Mouse (Mus musculus) hindbrain, embryonic 16.5 days (tissue): ENCODE results near the gene Hspb3. TPM values are rescaled to one million over a fixed set of nuclear protein-coding genes. Genes with fewer than 3 reads are reported as not detected.

Experiments
- ATAC-seq: fragments of 200-750 bp; cut with Nextera tagmentation; 2 replicates; pipeline ENCODE4 v1.8.0; 2017; ENCODE audit warnings: moderate TSS enrichment, moderate library complexity
- H3K27ac ChIP-seq: fragments of 300-500 bp; sonication (generic); 2 replicates; pipeline ENCODE4 v1.5.1; 2014; ENCODE audit warnings: low read depth, mild to moderate bottlenecking, control low read depth, low read length, moderate library complexity
- H3K27me3 ChIP-seq: fragments of 300-500 bp; sonication (generic); replicated peaks from 2 replicates; pipeline ENCODE4 v1.6.1; 2014; ENCODE audit warnings: low read length; ENCODE audit not compliant: control insufficient read depth, insufficient read depth
- H3K36me3 ChIP-seq: fragments of 300-500 bp; sonication (generic); 2 replicates; pipeline ENCODE4 v1.6.1; 2014; ENCODE audit warnings: mild to moderate bottlenecking, low read length, moderate library complexity, mixed read lengths; ENCODE audit not compliant: control insufficient read depth, insufficient read depth
- H3K4me1 ChIP-seq: fragments of 300-500 bp; sonication (generic); 2 replicates; pipeline ENCODE4 v1.6.1; 2014; ENCODE audit warnings: low read depth, low read length; ENCODE audit not compliant: control insufficient read depth, insufficient read depth
- H3K4me2 ChIP-seq: fragments of 300-500 bp; sonication (generic); 2 replicates; pipeline ENCODE4 v1.6.1; 2014; ENCODE audit warnings: mild to moderate bottlenecking, low read length, control low read depth, moderate library complexity
- H3K4me3 ChIP-seq: fragments of 300-500 bp; sonication (generic); 2 replicates; pipeline ENCODE4 v1.5.1; 2014; ENCODE audit warnings: mild to moderate bottlenecking, low read length, control low read depth, moderate library complexity
- H3K9ac ChIP-seq: fragments of 300-500 bp; sonication (generic); 2 replicates; pipeline ENCODE4 v1.6.1; 2014; ENCODE audit warnings: low read depth, mild to moderate bottlenecking, control low read depth, low read length, moderate library complexity
- H3K9me3 ChIP-seq: fragments of 300-500 bp; sonication (generic); 2 replicates; pipeline ENCODE4 v1.6.1; 2014; ENCODE audit warnings: mild to moderate bottlenecking, low read length, moderate library complexity; ENCODE audit not compliant: control insufficient read depth
- WGBS: fragments of 180-500 bp; shearing (Covaris S2); extraction: QIAGEN DNeasy Blood & Tissue Kit; methylation state at CpG from one replicate; pipeline ENCODE4 v1.1.7; 2014; 5-methylcytosine and 5-hydroxymethylcytosine counted together
- polyA plus RNA-seq: library from polyadenylated mRNA; unstranded; fragments of >200 nt; fragmentation: Nextera tagmentation; extraction: Ambion mirVana; gene quantifications from 2 replicates; pipeline ENCODE4 v1.2.1, GENCODE M21; 2015

The Hspb3 gene
- polyA plus RNA-seq, result 0.41 and 0.56 TPM in 2 replicates

- H3K9me3 ChIP-seq, result no peaks in the 10 kb centered on the region
- no peak within 1 kb of the TSS for H3K9ac ChIP-seq
- no peaks in the 10 kb centered on the region for H3K36me3 ChIP-seq
- ATAC-seq, result peak; percentile 91
- 47% methylated on average over 28 of the region's 28 CpGs for WGBS
- H3K4me2 ChIP-seq, result peak within 1 kb of the TSS; percentile 43
- H3K27me3 ChIP-seq, result no peaks in the 10 kb centered on the region
- no peak within 1 kb of the TSS for H3K4me3 ChIP-seq
- peaks cover 6% of the 10 kb centered on the region for H3K4me1 ChIP-seq
- H3K27ac ChIP-seq, result 0 out of 2 replicates have a peak within 1 kb of the TSS, but pooled peaks have one; percentile 8
These were observed at the start of gene Hspb3 for GRCm38 (mm10) chr13:113663151-113663779. Gene Hspb3 (minus strand): TSS chr13:113663676.

- Histone ChIP-seq H3K9ac (no peak overlapping the region), H3K27ac (no peak overlapping the region), H3K27me3 (no peaks in the 10 kb centered on the region), H3K4me2 (no peak overlapping the region), H3K9me3 (no peaks in the 10 kb centered on the region; the same call in 1 of the 2 replicates), H3K36me3 (no peaks in the 10 kb centered on the region), H3K4me1 (no peaks in the 10 kb centered on the region), H3K4me3 (no peak overlapping the region)
- 64% methylated on average over 3 of the region's 3 CpGs for WGBS
- no peak for ATAC-seq
These were observed 49.7 kb upstream of the Hspb3 start for GRCm38 (mm10) chr13:113713186-113713585.

DNA sequence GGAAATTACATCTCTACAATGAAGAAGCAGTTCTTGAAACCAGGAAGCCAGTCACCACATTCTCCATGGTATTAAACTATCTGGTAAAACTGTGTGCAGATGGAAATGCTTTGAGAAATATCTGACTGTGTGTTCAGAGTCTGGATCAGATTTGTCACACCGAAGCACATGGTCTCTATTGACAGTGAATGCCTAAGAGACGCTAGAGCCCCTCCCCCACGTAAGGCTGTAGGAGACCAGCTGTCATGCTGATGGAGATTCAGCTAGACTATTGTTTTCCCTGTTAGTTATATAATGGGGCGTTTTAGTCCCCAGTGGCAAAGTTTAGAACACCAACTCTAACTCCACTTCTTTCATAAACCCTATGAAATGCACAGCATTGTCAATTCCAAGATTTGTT is 42.7 kb upstream of the Hspb3 start:
- Histone ChIP-seq H3K27me3 (no peaks in the 10 kb centered on the region), H3K36me3 (no peaks in the 10 kb centered on the region), H3K4me2 (no peak overlapping the region), H3K27ac (no peak overlapping the region), H3K9me3 (no peaks in the 10 kb centered on the region), H3K4me3 (no peak overlapping the region), H3K4me1 (no peaks in the 10 kb centered on the region; the same call in 1 of the 2 replicates), H3K9ac (no peak overlapping the region)
- 7% methylated on average over 4 of the region's 4 CpGs for WGBS
- no peak for ATAC-seq

GRCm38 (mm10) chr13:113701185-113701584 is 37.7 kb upstream of the Hspb3 start:
- Histone ChIP-seq H3K4me3 (no peak overlapping the region), H3K27me3 (no peaks in the 10 kb centered on the region), H3K27ac (no peak overlapping the region), H3K4me1 (no peaks in the 10 kb centered on the region; the same call in 1 of the 2 replicates), H3K9me3 (no peaks in the 10 kb centered on the region), H3K4me2 (no peak overlapping the region), H3K9ac (no peak overlapping the region), H3K36me3 (no peaks in the 10 kb centered on the region)
- 60% methylated on average over 3 of the region's 3 CpGs for WGBS
- peak; percentile 73 for ATAC-seq

- Histone ChIP-seq H3K9me3 (no peaks in the 10 kb centered on the region), H3K27ac (no peak overlapping the region)
These were observed 36.5 kb upstream of the Hspb3 start for GRCm38 (mm10) chr13:113699928-113700327.

DNA sequence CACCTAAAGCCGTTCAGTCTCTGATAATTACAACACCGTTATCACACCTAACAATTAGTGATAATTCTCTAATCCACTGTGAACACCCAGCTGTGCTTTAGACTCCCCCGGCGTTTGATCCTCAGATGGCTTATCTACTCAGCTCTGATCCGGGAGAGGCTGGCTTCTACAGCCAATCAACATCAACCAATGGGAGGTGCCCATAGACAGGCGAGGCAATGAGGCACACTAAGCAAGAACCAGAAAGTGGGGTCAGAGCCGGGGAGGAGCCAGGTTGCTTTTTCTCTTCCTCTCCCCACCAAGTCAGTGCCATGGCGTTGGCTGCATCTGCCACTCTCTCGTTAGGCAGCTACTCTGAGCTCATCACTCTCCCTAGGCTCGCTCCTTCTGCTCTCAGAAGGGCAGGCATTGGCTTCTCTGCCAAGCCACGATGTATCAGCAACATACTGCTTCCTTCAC is 36.0 kb upstream of the Hspb3 start:
- no peak overlapping the region for H3K9ac ChIP-seq
- WGBS, result 41% methylated on average over 11 of the region's 11 CpGs
- H3K4me1 ChIP-seq, result no peaks in the 10 kb centered on the region; the same call in 1 of the 2 replicates
- peak; percentile 52; the same call in 1 of the 2 replicates for ATAC-seq
- H3K27ac ChIP-seq, result no peak overlapping the region
- no peaks in the 10 kb centered on the region for H3K36me3 ChIP-seq
- H3K9me3 ChIP-seq, result no peaks in the 10 kb centered on the region
- no peaks in the 10 kb centered on the region for H3K27me3 ChIP-seq
- H3K4me2 ChIP-seq, result peak overlapping the region; percentile 26
- H3K4me3 ChIP-seq, result no peak overlapping the region

More at GRCm38 (mm10) chr13:113699928-113700327, 36.5 kb upstream of the Hspb3 start:
- Histone ChIP-seq H3K9ac (no peak overlapping the region), H3K27me3 (no peaks in the 10 kb centered on the region), H3K4me2 (no peak overlapping the region), H3K36me3 (no peaks in the 10 kb centered on the region), H3K4me1 (no peaks in the 10 kb centered on the region; the same call in 1 of the 2 replicates), H3K4me3 (no peak overlapping the region)
- WGBS, result 93% methylated on average over 8 of the region's 8 CpGs
- no peak for ATAC-seq

GRCm38 (mm10) chr13:113696838-113697321 is 33.4 kb upstream of the Hspb3 start:
- Histone ChIP-seq H3K4me2 (no peak overlapping the region), H3K4me3 (no peak overlapping the region), H3K27me3 (no peaks in the 10 kb centered on the region), H3K27ac (no peak overlapping the region), H3K4me1 (no peaks in the 10 kb centered on the region; the same call in 1 of the 2 replicates), H3K36me3 (no peaks in the 10 kb centered on the region), H3K9ac (no peak overlapping the region), H3K9me3 (no peaks in the 10 kb centered on the region)
- ATAC-seq, result no peak
- 18% methylated on average over 4 of the region's 4 CpGs for WGBS

GRCm38 (mm10) chr13:113693383-113693782 is 29.9 kb upstream of the Hspb3 start:
- Histone ChIP-seq H3K27me3 (no peaks in the 10 kb centered on the region), H3K36me3 (no peaks in the 10 kb centered on the region), H3K4me3 (no peak overlapping the region), H3K9ac (no peak overlapping the region), H3K27ac (no peak overlapping the region), H3K4me1 (no peaks in the 10 kb centered on the region), H3K4me2 (no peak overlapping the region), H3K9me3 (no peaks in the 10 kb centered on the region)
- ATAC-seq, result no peak
- 20% methylated on average over 6 of the region's 6 CpGs for WGBS

GRCm38 (mm10) chr13:113691644-113692043 is 28.2 kb upstream of the Hspb3 start:
- no peaks in the 10 kb centered on the region for H3K36me3 ChIP-seq
- H3K27me3 ChIP-seq, result no peaks in the 10 kb centered on the region
- 73% methylated on average over 9 of the region's 9 CpGs for WGBS
- no peaks in the 10 kb centered on the region for H3K4me1 ChIP-seq
- no peak for ATAC-seq
- H3K4me3 ChIP-seq, result no peak overlapping the region
- no peaks in the 10 kb centered on the region for H3K9me3 ChIP-seq
- no peak overlapping the region for H3K4me2 ChIP-seq
- no peak overlapping the region for H3K27ac ChIP-seq
- H3K9ac ChIP-seq, result no peak overlapping the region
